Mouse (Mus musculus) gastrocnemius, postnatal 14 days (tissue): ENCODE data around the gene Zfp536. TPM values are rescaled to one million over a fixed set of nuclear protein-coding genes. Genes with fewer than 3 reads are reported as not detected.

Experiments
- DNase-seq: peaks from one replicate; pipeline ENCODE4 v3.0.0; 2021; ENCODE audit warnings: mixed read lengths
- intact Hi-C: fragments of 180-260 bp; cut with DNase I; formaldehyde crosslinking; loops from one replicate; pipeline ENCODE4 v1.15.1; 2025; ENCODE audit warnings: low total_unique reads
- total RNA-seq, 2 experiments: library from RNA; stranded (reverse); gene quantifications; 2 replicates each; pipeline ENCODE4 v1.2.3; 2021

Zfp536 gene
- total RNA-seq, 2 experiments from 2014 or later, result 2.2 to 2.7 TPM

GRCm38 (mm10) chr7:37498881-37499280 lies 274.6 kb downstream of the Zfp536 start:
- intact Hi-C loops, result no loop called here
- DNase-seq, result no peak

GRCm38 (mm10) chr7:37496491-37496890 lies 276.9 kb downstream of the Zfp536 start:
- intact Hi-C loops, result no loop called here
- DNase-seq, result no peak

- intact Hi-C loops, result no loop called here
- DNase-seq, result no peak
Measured at GRCm38 (mm10) chr7:37490312-37490711, 283.1 kb downstream of the Zfp536 start.

DNA sequence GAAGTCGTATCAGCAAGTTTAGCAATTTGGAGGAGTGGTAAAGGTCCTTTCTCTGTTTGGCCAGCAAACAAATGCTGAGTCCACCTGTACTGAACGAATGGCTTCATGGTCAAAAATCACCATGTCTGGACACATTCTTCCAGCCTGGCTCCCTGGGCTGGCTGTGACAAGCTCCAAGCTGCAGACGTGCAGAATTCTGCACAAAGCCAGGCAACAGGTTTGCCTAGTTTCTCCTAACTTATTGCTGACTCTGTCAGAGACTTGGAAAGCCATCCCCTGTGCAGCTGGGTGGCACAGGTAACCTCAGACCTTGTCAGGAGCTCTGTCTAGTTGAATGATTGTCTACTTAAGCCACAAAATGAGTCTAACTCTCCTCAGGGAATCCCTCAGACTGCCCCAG lies 288.5 kb downstream of the Zfp536 start:
- intact Hi-C loops, result no loop called here

GRCm38 (mm10) chr7:37482564-37482963 lies 290.9 kb downstream of the Zfp536 start:
- intact Hi-C loops, result no loop called here
- no peak for DNase-seq

More for the DNA sequence above, 288.5 kb downstream of the Zfp536 start:
- DNase-seq, result no peak

DNA sequence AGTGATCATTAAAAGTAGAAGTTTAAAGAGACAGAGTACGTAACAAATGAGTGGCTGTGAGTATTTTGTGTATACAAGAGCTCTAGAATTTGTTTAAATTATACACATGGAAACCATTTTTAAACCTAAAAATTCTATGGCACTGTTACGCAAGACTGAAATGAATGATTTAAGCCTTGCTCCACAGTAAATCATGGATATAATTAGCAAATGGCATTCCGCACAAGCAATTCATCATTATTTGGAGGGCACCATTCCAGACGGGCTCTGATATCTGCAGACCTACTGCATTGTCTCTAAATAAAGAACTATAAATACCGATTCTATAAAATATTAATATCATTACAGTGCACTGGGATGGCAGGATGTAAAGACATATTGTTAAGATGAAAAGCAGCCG lies 292.3 kb downstream of the Zfp536 start:
- DNase-seq, result no peak

GRCm38 (mm10) chr7:37477309-37477708 lies 296.1 kb downstream of the Zfp536 start:
- intact Hi-C loops, result no loop called here

More for the DNA sequence above, 292.3 kb downstream of the Zfp536 start:
- intact Hi-C loops, result no loop called here

DNA sequence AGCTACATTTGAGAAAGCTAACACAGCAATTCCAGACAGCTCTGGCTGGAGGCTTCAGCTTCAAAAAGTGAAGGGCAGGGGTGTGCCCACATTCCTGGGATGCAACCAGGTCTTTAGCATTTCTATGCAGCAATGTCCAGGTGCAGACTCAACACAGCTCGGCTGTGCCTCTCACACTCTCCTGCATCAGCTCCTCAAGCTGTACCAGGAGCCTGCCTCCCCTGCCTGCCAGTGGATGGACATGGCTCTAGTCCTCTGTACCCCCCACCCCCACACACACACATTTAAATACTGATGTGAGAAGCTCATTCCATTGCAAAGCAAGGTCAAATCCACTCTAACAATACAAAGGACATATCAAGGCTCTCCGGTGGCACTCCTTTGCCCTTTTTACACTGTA lies 298.0 kb downstream of the Zfp536 start:
- no peak for DNase-seq
- intact Hi-C loops, result no loop called here

More at GRCm38 (mm10) chr7:37477309-37477708, 296.1 kb downstream of the Zfp536 start:
- DNase-seq, result no peak

- no peak for DNase-seq
- intact Hi-C loops, result no loop called here
Measured at GRCm38 (mm10) chr7:37474284-37474683, 299.2 kb downstream of the Zfp536 start.

DNA sequence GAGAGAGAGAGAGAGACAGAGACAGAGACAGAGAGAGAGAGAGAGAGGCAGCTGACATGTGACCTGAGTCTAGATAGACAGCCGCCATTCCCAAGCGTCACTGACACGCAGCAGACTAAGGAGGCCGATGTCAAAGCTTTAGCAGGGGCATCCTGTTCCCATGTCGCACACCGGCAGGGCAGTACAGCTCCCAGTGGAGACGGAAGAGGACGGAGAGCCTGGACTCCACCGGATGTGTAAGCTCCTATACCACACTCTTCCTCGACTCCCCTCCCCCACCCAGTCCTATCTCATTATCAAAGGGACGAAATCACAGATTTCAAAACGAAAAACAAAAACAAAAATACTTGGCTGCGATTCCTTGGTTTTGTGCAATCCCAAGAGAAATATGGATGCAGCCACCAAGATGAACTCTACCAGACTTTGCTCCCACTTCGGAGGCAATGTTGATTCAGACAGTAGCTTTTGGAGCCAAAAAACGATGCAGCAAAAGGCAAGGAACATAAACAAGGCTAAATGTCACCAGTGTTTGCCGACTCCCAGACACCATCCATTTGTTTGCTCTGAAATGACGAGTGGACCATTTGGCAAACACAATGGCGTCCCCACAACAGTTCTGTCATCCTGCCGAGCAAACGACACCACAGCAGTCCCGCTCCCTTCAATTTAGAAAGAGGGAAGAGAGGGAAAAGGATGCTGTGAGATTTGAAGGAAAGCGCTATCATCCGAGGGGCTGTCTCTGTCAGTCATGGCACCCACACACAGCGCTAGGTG lies 299.9 kb downstream of the Zfp536 start:
- no peak for DNase-seq
- intact Hi-C loops, result no loop called here

DNA sequence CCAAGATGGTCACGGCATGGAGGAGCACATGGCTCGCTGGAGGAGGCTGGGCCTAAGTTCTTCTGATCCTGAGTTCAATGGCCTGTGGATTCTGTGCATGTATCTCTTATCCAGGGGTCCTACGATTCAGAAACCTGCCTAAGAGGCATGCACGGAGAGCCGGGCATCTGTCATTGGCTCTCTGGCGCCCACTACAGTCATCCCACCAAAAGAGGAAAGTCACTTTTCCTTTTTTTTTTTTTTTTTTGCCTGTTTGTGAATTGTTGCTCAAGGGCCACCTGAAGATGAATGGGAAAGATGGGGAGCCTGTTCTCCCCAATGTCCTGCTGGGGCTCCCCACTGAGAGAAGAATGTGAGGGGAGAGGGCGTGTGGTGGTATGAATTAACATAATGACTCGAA lies 301.7 kb downstream of the Zfp536 start:
- no peak for DNase-seq
- intact Hi-C loops, result no loop called here

GRCm38 (mm10) chr7:37466477-37467243 lies 306.8 kb downstream of the Zfp536 start:
- DNase-seq, result no peak
- intact Hi-C loops, result no loop called here

- intact Hi-C loops, result no loop called here
- DNase-seq, result no peak
Measured at GRCm38 (mm10) chr7:37464186-37464721, 309.2 kb downstream of the Zfp536 start.

DNA sequence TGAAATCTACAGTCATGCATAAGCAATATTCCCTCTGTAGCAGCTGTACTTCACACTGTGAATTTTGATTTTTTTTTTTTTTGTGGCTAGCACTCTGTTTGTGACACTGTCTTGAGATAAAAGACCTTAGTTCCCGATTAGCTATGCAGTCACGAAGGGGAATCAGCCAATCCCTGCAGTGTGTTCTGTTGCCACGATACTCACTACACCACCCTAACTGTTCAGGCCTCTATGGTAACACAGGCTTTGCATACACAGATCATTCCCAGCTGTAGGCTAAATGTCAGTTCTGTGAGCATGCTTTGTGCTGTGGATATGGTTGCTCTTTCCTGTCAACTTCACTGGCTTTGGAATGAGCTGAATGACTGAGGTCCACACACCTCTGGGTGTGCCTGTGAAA lies 325.9 kb downstream of the Zfp536 start:
- DNase-seq, result no peak
- intact Hi-C loops, result no loop called here

GRCm38 (mm10) chr7:37439912-37440311 lies 333.5 kb downstream of the Zfp536 start:
- intact Hi-C loops, result no loop called here
- no peak for DNase-seq

GRCm38 (mm10) chr7:37439117-37439844 lies 334.2 kb downstream of the Zfp536 start:
- intact Hi-C loops, result no loop called here
- peak; percentile 29 for DNase-seq

DNA sequence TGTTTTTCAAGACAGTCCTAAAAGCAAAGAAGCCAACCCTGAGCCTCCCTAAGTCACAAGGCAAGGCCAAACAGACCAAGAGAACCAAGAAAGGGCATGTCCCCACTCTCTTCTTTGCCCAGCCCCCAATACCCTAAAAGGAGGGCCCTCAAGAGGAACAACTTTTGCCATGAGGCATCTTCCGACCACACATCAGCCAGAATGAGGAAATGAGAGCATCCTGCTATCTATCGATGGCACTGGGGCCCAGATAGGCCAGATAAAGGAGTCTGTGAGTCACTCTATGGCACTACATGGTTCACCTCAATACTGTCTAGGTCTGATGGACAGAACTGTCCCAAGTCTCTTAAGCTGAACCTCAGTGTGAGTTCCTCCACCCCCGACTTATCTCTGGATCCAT lies 335.6 kb downstream of the Zfp536 start:
- intact Hi-C loops, result no loop called here

DNA sequence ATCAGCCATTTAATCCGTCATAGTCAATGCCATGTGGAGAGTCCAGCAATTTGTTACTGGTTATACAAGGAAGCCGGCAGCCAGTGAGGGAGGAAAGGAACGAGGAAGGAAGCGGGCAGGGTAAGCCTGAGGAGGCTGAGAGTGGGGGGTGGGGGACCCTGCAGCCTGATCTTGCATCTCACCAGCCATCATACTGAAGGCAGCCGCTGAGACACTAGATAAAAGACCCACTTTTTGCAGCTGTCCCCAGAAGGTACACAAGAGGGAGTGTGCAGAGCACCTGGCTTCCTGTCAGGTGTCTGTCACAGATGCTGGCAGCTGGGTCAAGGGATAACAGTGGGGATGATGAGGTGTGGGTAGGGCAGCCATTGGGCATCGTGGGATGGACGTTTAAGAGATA lies 340.3 kb downstream of the Zfp536 start:
- intact Hi-C loops, result no loop called here
- no peak for DNase-seq

More for the DNA sequence above, 335.6 kb downstream of the Zfp536 start:
- DNase-seq, result no peak

GRCm38 (mm10) chr7:37431471-37431870 lies 342.0 kb downstream of the Zfp536 start:
- no peak for DNase-seq
- intact Hi-C loops, result no loop called here

DNA sequence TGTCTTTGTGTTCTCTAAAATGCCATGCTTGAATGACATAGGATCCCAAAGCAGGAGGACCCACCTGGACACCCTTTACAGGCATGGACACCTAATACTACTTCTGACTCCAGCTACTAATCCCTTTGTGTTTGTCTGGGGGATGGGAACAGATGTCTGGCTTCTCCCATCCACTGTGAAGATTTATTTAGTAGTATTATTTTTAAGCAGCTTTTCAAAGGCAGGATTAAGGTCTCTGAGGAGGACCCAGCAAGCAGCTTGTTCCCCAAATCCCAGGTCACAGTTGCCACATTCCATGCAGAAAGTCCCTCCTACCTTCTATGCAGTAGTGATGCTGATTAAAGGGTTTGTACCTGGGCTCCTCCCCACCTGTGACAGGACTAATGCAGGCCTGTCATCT lies 347.4 kb downstream of the Zfp536 start:
- intact Hi-C loops, result no loop called here
- no peak for DNase-seq
